Mouse (Mus musculus): ENCODE measurements around the gene Cstf3.

DNA sequence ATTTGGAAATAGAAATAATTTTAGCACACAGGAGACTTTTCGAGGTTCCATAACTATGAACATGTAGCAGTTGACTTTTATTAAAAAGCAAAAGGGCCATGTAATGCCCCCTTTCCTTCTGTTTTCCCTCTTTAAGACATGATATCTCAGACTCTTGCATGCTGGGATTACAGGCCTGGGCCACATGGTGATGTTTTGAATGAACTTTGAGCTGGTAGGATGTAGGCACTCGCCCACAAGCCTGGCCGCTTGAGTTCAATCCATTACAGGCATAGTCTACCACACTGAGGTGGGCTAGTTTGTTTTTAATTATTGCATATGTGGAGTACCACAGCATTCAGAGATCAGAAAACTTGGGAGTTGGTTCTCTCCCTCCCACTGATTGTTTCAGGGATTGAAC is 24.5 kb downstream of the Cstf3 start:
- TF ChIP-seq CTCF (IDR thresholded peaks at IDR 0.05; ENCODE audit: extremely low read depth, insufficient read depth, insufficient read length, insufficient replicate concordance) = no peak
- TF ChIP-seq POLR2A (IDR thresholded peaks at IDR 0.05; ENCODE audit: low read depth, low read length) = no peak

Measured in spleen, adult 2 months (tissue).